Mouse (Mus musculus) spleen, postnatal 14 days (tissue): ENCODE data around the gene Pabpc5.

ENCODE experiments used
- DNase-seq, 2 experiments: peaks; one replicate each; pipeline ENCODE4 v3.0.0; 2021 to 2022; ENCODE audit warnings: low spot score in 2 of 2

The Pabpc5 gene

GRCm38 (mm10) chrX:119927081-119927571 is at the start of gene Pabpc5:
Gene Pabpc5 (plus strand): TSS chrX:119927196.
- DNase-seq: no peak

- DNase-seq: no peak
Observed at GRCm38 (mm10) chrX:119886957-119887593, 39.9 kb upstream of the Pabpc5 start.

- DNase-seq: no peak
Observed at GRCm38 (mm10) chrX:119888326-119888920, 38.6 kb upstream of the Pabpc5 start.

- no peak for DNase-seq
Observed at GRCm38 (mm10) chrX:119927852-119928251, 856 bp downstream of the Pabpc5 start.
